Mouse (Mus musculus) hindbrain, embryonic 11.5 days (tissue): ENCODE data around the gene Foxo1. TPM values are rescaled to one million over a fixed set of nuclear protein-coding genes. Genes with fewer than 3 reads are reported as not detected.

Experiments used
- ATAC-seq: fragments of 200-750 bp; cut with Nextera tagmentation; 2 replicates; pipeline ENCODE4 v1.8.0; 2017; ENCODE audit warnings: mild to moderate bottlenecking, moderate TSS enrichment, moderate library complexity; ENCODE audit not compliant: low FRiP score
- DNase-seq: peaks from one replicate; pipeline ENCODE4 v3.0.0-alpha.2; 2015; ENCODE audit warnings: low spot score
- H3K27ac ChIP-seq: fragments of 300-500 bp; sonication (generic); 2 replicates; pipeline ENCODE4 v1.5.1; 2014; ENCODE audit warnings: mild to moderate bottlenecking, low read depth, low read length
- H3K27me3 ChIP-seq: fragments of 300-500 bp; sonication (generic); 2 replicates; pipeline ENCODE4 v1.6.1; 2014; ENCODE audit warnings: mild to moderate bottlenecking, low read length, moderate library complexity, mixed read lengths; ENCODE audit not compliant: control insufficient read depth, insufficient read depth
- H3K36me3 ChIP-seq: fragments of 300-500 bp; sonication (generic); 2 replicates; pipeline ENCODE4 v1.6.1; 2014; ENCODE audit warnings: mild to moderate bottlenecking, low read length, moderate library complexity, mixed read lengths; ENCODE audit not compliant: control insufficient read depth, insufficient read depth
- H3K4me1 ChIP-seq: fragments of 300-500 bp; sonication (generic); replicated peaks from 2 replicates; pipeline ENCODE4 v1.6.1; 2014; ENCODE audit warnings: low read length, mixed read lengths; ENCODE audit not compliant: control insufficient read depth, insufficient read depth
- H3K4me2 ChIP-seq: fragments of 300-500 bp; sonication (generic); replicated peaks from 2 replicates; pipeline ENCODE4 v1.6.1; 2014; ENCODE audit warnings: mild to moderate bottlenecking, low read depth, low read length
- H3K4me3 ChIP-seq: fragments of 300-500 bp; sonication (generic); 2 replicates; pipeline ENCODE4 v1.5.1; 2014; ENCODE audit warnings: low read depth, low read length
- H3K9ac ChIP-seq: fragments of 300-500 bp; sonication (generic); 2 replicates; pipeline ENCODE4 v1.6.1; 2014; ENCODE audit warnings: low read depth, low read length
- H3K9me3 ChIP-seq: fragments of 300-500 bp; sonication (generic); 2 replicates; pipeline ENCODE4 v1.6.1; 2016; ENCODE audit warnings: low read length; ENCODE audit not compliant: control insufficient read depth
- WGBS: fragments of 180-500 bp; shearing (Covaris S2); extraction: QIAGEN DNeasy Blood & Tissue Kit; methylation state at CpG from one replicate; pipeline ENCODE4 v1.1.7; 2014; 5-methylcytosine and 5-hydroxymethylcytosine counted together
- polyA plus RNA-seq: library from polyadenylated mRNA; unstranded; fragments of >200 nt; fragmentation: Nextera tagmentation; extraction: Ambion mirVana; gene quantifications from 2 replicates; pipeline ENCODE4 v1.2.1, GENCODE M21; 2014

The Foxo1 gene
- polyA plus RNA-seq, 1 experiment from 2014 or later, result 3.8 TPM

DNA sequence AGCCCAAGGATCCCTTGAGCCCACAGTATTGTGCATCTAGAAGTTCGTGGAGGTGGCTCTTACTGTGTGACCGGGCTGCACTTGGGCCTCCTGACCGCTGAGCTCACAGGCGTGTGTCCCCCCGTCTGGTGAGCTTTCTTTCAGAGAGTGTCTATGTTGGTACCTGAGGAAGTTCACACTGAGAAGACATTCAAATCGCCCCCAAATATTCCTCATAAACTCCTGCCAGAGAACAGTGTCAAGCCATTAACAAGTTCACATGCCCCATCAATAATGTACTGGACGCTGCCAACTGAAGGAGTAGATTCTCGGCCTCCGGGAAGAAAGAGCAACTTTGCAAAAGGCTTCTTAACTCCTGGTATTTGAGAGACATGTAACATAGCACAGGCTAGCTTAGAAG, 83.8 kb downstream of the Foxo1 start:
- H3K9me3 ChIP-seq, result no peaks in the 10 kb centered on the region
- no peak overlapping the region for H3K27ac ChIP-seq
- no peaks in the 10 kb centered on the region for H3K36me3 ChIP-seq
- no peak overlapping the region for H3K9ac ChIP-seq
- WGBS, result 93% methylated on average over 9 of the region's 9 CpGs
- no peak for DNase-seq
- H3K4me1 ChIP-seq, result no peaks in the 10 kb centered on the region
- no peak for ATAC-seq
- no peak overlapping the region for H3K4me3 ChIP-seq
- no peaks in the 10 kb centered on the region for H3K27me3 ChIP-seq
- no peak overlapping the region for H3K4me2 ChIP-seq

DNA sequence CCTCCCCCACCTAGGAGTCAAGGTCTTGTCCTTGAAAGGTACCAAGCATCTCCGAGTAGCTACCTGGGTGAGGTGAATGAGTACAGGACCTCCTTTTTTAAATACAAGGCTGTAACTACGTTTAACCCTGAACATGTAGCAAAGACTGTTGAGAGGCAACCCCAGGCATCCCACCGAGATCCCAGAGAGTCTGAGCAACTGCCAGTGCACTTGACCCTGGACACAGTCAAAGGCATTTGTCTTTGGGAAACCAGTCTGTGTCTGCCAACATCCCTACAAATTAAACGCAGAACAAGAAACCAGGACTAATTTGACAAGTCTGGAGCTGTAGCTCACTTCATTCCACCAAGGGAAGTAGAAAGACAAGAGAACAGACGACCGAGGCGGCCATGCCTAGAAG, 86.1 kb downstream of the Foxo1 start:
- no peaks in the 10 kb centered on the region for H3K4me1 ChIP-seq
- H3K9me3 ChIP-seq, result no peaks in the 10 kb centered on the region
- no peak overlapping the region for H3K4me2 ChIP-seq
- no peak overlapping the region for H3K9ac ChIP-seq
- ATAC-seq (no peak), DNase-seq (no peak)
- WGBS, result 86% methylated on average over 7 of the region's 7 CpGs
- no peak overlapping the region for H3K27ac ChIP-seq
- H3K36me3 ChIP-seq, result no peaks in the 10 kb centered on the region
- no peak overlapping the region for H3K4me3 ChIP-seq
- H3K27me3 ChIP-seq, result no peaks in the 10 kb centered on the region

DNA sequence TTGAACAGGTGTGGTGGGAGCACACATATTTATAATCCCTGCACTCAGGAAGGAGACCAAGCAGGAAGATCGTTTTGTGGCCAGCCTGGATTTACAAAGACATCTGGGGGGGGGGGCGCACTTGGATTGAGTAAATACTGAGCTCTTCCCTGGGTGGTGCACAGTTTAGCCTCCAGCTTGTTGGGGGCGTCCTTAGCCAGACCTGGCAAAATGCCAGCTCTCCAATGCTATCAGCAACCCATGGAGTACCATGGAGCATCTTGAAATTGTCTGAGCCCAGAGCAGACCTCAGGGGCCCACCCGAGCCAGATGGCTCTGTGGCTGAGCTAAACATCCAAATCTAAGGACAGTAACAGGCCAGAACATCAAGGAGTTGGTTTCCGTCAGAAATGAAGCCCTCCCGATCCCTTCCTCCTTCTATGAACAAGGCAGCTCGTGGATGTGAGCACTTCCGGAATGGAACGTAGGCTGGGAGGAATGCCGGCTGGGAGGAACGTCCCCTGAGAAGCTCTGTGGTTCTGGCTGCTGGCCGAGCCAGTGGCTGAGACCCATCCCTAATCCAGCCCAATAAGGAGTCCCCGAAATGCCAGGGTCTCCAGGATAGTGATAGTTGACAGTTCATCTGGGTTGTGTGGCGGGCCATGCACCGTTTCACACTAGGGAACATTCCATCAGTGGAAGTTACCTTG, 89.3 kb downstream of the Foxo1 start:
- 87% methylated on average over 15 of the region's 15 CpGs for WGBS
- DNase-seq, result no peak
- H3K9me3 ChIP-seq, result no peaks in the 10 kb centered on the region
- H3K4me2 ChIP-seq, result no peak overlapping the region
- H3K4me3 ChIP-seq, result no peak overlapping the region
- H3K27ac ChIP-seq, result no peak overlapping the region
- no peaks in the 10 kb centered on the region for H3K36me3 ChIP-seq
- no peaks in the 10 kb centered on the region for H3K4me1 ChIP-seq
- no peaks in the 10 kb centered on the region for H3K27me3 ChIP-seq
- H3K9ac ChIP-seq, result no peak overlapping the region
- no peak for ATAC-seq

DNA sequence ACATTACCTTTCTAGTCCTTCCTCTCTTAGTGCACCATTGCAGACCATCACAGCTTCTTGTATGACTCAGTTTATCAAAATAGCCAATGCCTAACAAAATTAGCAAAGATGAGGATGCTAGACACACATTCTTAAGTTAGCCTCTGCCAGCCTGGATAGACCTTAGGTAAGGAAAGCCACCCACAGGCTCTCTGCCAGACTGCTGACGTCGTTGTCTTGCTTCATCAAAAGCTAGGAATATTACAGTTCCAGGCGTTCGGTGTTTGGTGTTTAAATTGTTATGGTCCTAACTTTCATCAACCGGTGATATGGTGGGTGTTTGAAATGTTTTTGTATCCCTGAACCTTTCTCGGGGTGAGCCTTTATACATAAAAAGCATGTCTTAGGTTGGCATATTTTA, 96.4 kb downstream of the Foxo1 start:
- ATAC-seq, result no peak

DNA sequence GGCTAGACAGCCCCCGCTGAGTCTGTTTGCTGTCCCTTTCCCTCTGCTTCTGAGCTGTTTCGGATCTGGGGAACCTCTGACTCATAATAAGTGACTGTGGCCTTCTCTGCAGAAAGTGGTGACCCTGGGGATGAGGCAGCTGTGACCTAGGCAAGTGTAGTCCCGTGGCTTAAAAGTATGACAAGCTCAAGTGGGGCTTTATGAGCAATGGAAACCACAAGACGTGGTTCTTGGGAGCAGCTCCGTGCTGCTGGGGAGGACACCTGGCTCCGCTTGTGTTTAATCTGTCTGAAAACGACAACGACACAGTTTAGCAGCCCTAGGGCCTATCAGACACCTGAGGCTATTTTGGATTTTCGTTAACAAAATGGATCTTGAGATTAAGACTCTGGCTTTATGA, 101.1 kb downstream of the Foxo1 start:
- Histone ChIP-seq H3K9me3 (no peaks in the 10 kb centered on the region), H3K4me2 (no peak overlapping the region), H3K4me1 (no peaks in the 10 kb centered on the region), H3K36me3 (no peaks in the 10 kb centered on the region), H3K27me3 (no peaks in the 10 kb centered on the region), H3K9ac (no peak overlapping the region), H3K27ac (no peak overlapping the region), H3K4me3 (no peak overlapping the region)
- ATAC-seq (no peak), DNase-seq (no peak)
- 92% methylated on average over 9 of the region's 9 CpGs for WGBS

More for the DNA sequence above, 96.4 kb downstream of the Foxo1 start:
- no peak overlapping the region for H3K9ac ChIP-seq
- H3K9me3 ChIP-seq, result no peaks in the 10 kb centered on the region
- H3K27ac ChIP-seq, result no peak overlapping the region
- no peaks in the 10 kb centered on the region for H3K36me3 ChIP-seq
- DNase-seq, result no peak
- H3K4me1 ChIP-seq, result no peaks in the 10 kb centered on the region
- H3K4me3 ChIP-seq, result no peak overlapping the region
- H3K27me3 ChIP-seq, result no peaks in the 10 kb centered on the region
- no peak overlapping the region for H3K4me2 ChIP-seq
- WGBS, result 93% methylated on average over 6 of the region's 6 CpGs

DNA sequence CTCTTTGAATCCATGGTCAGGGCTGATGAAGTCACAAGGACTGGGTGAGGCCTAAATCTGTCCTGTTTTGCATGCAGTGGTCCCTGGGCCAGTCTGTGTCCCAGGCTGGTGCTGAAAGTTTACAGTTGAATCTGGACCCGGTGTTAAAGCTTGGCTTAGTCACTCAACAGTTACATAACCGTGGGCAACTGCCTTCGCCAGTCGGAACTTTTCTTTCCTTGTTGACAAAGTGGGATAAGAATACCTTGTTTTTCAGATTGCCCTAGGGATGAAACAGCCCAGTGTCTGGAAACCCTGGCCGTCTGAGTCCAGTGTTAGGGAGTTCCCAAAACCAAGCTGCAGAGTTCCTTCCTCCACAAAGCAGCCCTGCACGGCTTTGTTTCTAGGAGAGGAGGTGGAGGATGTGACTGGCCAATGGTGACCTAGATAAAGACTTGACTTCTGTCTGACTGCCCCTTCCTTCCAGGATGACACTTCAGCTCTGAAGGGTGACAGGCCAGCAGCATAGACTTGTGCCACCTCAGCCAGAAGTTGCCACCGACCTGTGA, 101.8 kb downstream of the Foxo1 start:
- Histone ChIP-seq H3K4me3 (no peak overlapping the region), H3K27ac (no peak overlapping the region), H3K36me3 (no peaks in the 10 kb centered on the region), H3K9ac (no peak overlapping the region), H3K27me3 (no peaks in the 10 kb centered on the region), H3K4me2 (no peak overlapping the region), H3K4me1 (no peaks in the 10 kb centered on the region), H3K9me3 (no peaks in the 10 kb centered on the region)
- WGBS, result 77% methylated on average over 7 of the region's 7 CpGs
- ATAC-seq (no peak), DNase-seq (no peak)

DNA sequence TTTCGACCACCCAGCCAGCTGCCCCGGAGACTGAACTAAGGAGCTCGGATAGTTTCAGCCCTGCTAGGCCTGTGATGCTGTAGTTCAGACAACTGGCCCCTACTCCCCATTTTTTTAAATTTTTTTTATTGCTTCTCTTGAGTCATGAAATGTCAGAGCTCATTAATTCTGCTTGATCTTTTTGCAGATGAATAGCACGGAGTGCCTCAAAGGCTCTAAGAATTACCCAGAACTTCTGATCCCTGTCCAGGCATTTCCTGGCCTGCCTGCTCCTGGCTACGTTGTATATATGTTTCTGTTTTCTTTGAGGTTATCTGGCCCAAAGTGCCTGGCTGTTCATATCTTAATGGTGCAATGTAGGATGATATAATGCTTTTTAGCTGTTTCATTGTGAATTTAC, 108.8 kb downstream of the Foxo1 start:
- H3K4me1 ChIP-seq, result no peaks in the 10 kb centered on the region
- H3K27ac ChIP-seq, result no peak overlapping the region
- DNase-seq (no peak), ATAC-seq (no peak)
- no peak overlapping the region for H3K4me3 ChIP-seq
- 86% methylated on average over 5 of the region's 5 CpGs for WGBS
- no peak overlapping the region for H3K4me2 ChIP-seq
- no peaks in the 10 kb centered on the region for H3K9me3 ChIP-seq
- H3K27me3 ChIP-seq, result no peaks in the 10 kb centered on the region
- no peak overlapping the region for H3K9ac ChIP-seq
- no peaks in the 10 kb centered on the region for H3K36me3 ChIP-seq

DNA sequence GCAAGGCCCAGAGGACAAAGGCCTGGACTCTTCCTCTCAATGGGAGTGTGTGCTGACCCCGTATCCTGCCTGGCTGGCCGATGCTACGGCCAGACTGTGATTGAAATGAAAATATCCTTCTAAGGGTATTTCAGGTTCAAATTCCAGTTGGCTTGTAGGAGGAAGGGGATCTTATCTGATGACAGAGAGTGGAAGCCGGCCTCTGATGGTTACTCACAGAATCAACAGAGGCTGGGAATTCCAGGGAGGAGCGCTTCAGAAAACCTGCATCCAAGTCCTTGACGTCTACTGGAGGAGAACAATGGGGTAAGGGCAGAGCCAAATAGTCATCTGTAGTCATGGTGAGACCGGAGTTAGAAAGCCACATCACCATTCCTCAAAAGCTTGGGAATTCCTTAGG, 115.2 kb downstream of the Foxo1 start:
- Histone ChIP-seq H3K9me3 (no peaks in the 10 kb centered on the region), H3K36me3 (no peaks in the 10 kb centered on the region), H3K4me1 (no peaks in the 10 kb centered on the region), H3K4me3 (no peak overlapping the region), H3K9ac (no peak overlapping the region), H3K27me3 (no peaks in the 10 kb centered on the region), H3K4me2 (no peak overlapping the region), H3K27ac (no peak overlapping the region)
- ATAC-seq (no peak), DNase-seq (no peak)
- WGBS, result 73% methylated on average over 7 of the region's 7 CpGs

DNA sequence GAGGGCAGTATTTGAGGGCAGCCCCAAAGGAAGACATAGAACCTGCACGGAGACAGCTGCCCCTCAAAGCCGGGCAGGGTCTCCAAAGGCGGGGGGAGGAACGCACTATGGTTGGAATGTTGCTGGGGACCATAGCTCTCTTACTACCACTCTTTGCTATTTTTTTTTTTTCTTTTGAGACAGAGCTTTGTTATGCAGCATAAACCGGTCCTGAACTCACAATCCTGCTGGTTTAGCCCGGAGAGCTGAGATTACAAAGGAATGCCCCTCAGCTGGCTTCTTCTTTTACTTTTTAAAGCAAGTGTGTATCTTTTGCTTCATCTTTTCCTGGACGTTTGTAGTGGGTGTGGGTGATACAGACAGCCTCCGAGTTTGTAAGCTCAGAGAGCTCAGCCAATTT, 118.2 kb downstream of the Foxo1 start:
- H3K4me3 ChIP-seq, result no peak overlapping the region
- WGBS, result 39% methylated on average over 8 of the region's 8 CpGs
- H3K9me3 ChIP-seq, result no peaks in the 10 kb centered on the region
- H3K9ac ChIP-seq, result no peak overlapping the region
- H3K4me2 ChIP-seq, result no peak overlapping the region
- H3K4me1 ChIP-seq, result no peaks in the 10 kb centered on the region
- H3K27me3 ChIP-seq, result no peaks in the 10 kb centered on the region
- H3K36me3 ChIP-seq, result no peaks in the 10 kb centered on the region
- ATAC-seq, result no peak
- no peak overlapping the region for H3K27ac ChIP-seq
- no peak for DNase-seq
